Comparison of ENCODE assay signal across 11 mouse cellular contexts in genomic region chr10:19584064-19584463, GRCm38 (mm10). TPM values are rescaled to one million over a fixed set of nuclear protein-coding genes. Genes with fewer than 3 reads are reported as not detected.
A peak's percentile ranks its signal among the peaks of the same experiment; 100 is the strongest.
DNase-seq lines count a peak whose midpoint lies in the region; ATAC-seq and TF ChIP-seq lines count a peak whose summit lies in the region.
"Had no signal": no experiment of that assay in that cellular context is flagged by ENCODE, and none has a peak within 500 bp of the region (broad histone marks: within the 10 kb centered on the region; RNA-seq: fewer than 3 reads in every experiment).

No protein-coding gene starts in this region.

- H3K4me3 ChIP-seq in lung, postnatal 0 days (ENCODE audit: low read depth, low read length) = no peak overlapping the region
- H3K4me3 ChIP-seq in liver, postnatal 0 days (ENCODE audit: low read depth, low read length) = no peak overlapping the region
- no peak overlapping the region for H3K4me3 ChIP-seq in midbrain, embryonic 11.5 days (ENCODE audit: low read depth, low read length)
- H3K4me3 ChIP-seq: limb, embryonic 12.5 days had no signal

- H3K4me2 ChIP-seq in lung, postnatal 0 days (replicated peaks; ENCODE audit: low read depth, low read length) = no peak overlapping the region
- no peak overlapping the region; the same call in 1 of the 2 replicates for H3K4me2 ChIP-seq in liver, postnatal 0 days (ENCODE audit: low read depth, low read length)
- no peak overlapping the region for H3K4me2 ChIP-seq in midbrain, embryonic 11.5 days
- H3K4me2 ChIP-seq: limb, embryonic 12.5 days had no signal

- TF ChIP-seq EP300 in lung, postnatal 0 days (IDR thresholded peaks at IDR 0.05) = no peak
- TF ChIP-seq EP300 in liver, postnatal 0 days (IDR thresholded peaks at IDR 0.05; ENCODE audit: low read depth) = peak; percentile 22; the same call in 1 of the 2 replicates

- WGBS in lung, postnatal 0 days = 77% methylated on average over 2 of the region's 2 CpGs
- 32% methylated on average over 2 of the region's 2 CpGs for WGBS in liver, postnatal 0 days (ENCODE audit: insufficient replicate concordance)
- WGBS in midbrain, embryonic 11.5 days = 93% methylated on average over 2 of the region's 2 CpGs

- H3K9ac ChIP-seq in lung, postnatal 0 days (replicated peaks; ENCODE audit: low read depth) = no peak overlapping the region
- no peak overlapping the region for H3K9ac ChIP-seq in liver, postnatal 0 days (replicated peaks)
- no peak overlapping the region for H3K9ac ChIP-seq in midbrain, embryonic 11.5 days (ENCODE audit: low read length)
- H3K9ac ChIP-seq: limb, embryonic 12.5 days had no signal

- ATAC-seq in lung, postnatal 0 days = no peak
- ATAC-seq in liver, postnatal 0 days = peak; percentile 58; the same call in 1 of the 2 replicates
- no peak for ATAC-seq in midbrain, embryonic 11.5 days (ENCODE audit: low FRiP score)

- H3K27ac ChIP-seq in lung, postnatal 0 days (ENCODE audit: low read length) = no peak overlapping the region
- peak overlapping the region; percentile 66 for H3K27ac ChIP-seq in liver, postnatal 0 days (ENCODE audit: low read depth)
- H3K27ac ChIP-seq in midbrain, embryonic 11.5 days (ENCODE audit: low read depth, low read length) = no peak overlapping the region
- H3K27ac ChIP-seq: limb, embryonic 12.5 days had no signal

- DNase-seq in adrenal gland, postnatal 14 days = peak; percentile 42
- no peak for DNase-seq in adrenal gland, adult (ENCODE audit: inconsistent age in 2 of 2, low spot score in 1 of 2)
- DNase-seq in lung, postnatal 36 days = peak; percentile 64
- DNase-seq in lung, postnatal 0 days (ENCODE audit: low spot score) = no peak
- peak; percentile 62 for DNase-seq in liver, postnatal 0 days
- DNase-seq in thymus, postnatal 10 days (ENCODE audit: low spot score in 2 of 2) = peak; percentile 80 to 86
- no peak for DNase-seq in embryo, embryonic 9.5 days (ENCODE audit: extremely low spot score)
- no peak for DNase-seq in midbrain, embryonic 11.5 days (ENCODE audit: low spot score, missing footprints)
- DNase-seq: cerebellum, adult 11-12 months; retina, postnatal 1 day had no signal

- no peaks in the 10 kb centered on the region for H3K36me3 ChIP-seq in lung, postnatal 0 days (ENCODE audit: insufficient read depth, low read length)
- no peaks in the 10 kb centered on the region for H3K36me3 ChIP-seq in liver, postnatal 0 days (replicated peaks; ENCODE audit: insufficient read depth, low read length)
- no peaks in the 10 kb centered on the region for H3K36me3 ChIP-seq in midbrain, embryonic 11.5 days (ENCODE audit: control insufficient read depth, insufficient read depth, low read length)
- H3K36me3 ChIP-seq: limb, embryonic 12.5 days had no signal

- no peak for TF ChIP-seq CTCF in lung, postnatal 0 days (IDR thresholded peaks at IDR 0.05)
- no peak for TF ChIP-seq CTCF in liver, postnatal 0 days (IDR thresholded peaks at IDR 0.05; ENCODE audit: low read depth)

- H3K9me3 ChIP-seq in lung, postnatal 0 days (ENCODE audit: low read length) = no peaks in the 10 kb centered on the region
- no peaks in the 10 kb centered on the region for H3K9me3 ChIP-seq in liver, postnatal 0 days (ENCODE audit: low read length)
- no peaks in the 10 kb centered on the region for H3K9me3 ChIP-seq in midbrain, embryonic 11.5 days (ENCODE audit: control insufficient read depth, low read length)
- H3K9me3 ChIP-seq: limb, embryonic 12.5 days had no signal

- H3K27me3 ChIP-seq in lung, postnatal 0 days (replicated peaks; ENCODE audit: insufficient read depth, low read length) = no peaks in the 10 kb centered on the region
- no peaks in the 10 kb centered on the region for H3K27me3 ChIP-seq in liver, postnatal 0 days (ENCODE audit: insufficient read depth, low read length)
- H3K27me3 ChIP-seq in midbrain, embryonic 11.5 days (ENCODE audit: control insufficient read depth, insufficient read depth, low read length) = no peaks in the 10 kb centered on the region
- H3K27me3 ChIP-seq: limb, embryonic 12.5 days had no signal

- H3K4me1 ChIP-seq in lung, postnatal 0 days (ENCODE audit: insufficient read depth, low read depth, low read length) = no peaks in the 10 kb centered on the region; the same call in 1 of the 2 replicates
- peaks cover 33% of the 10 kb centered on the region for H3K4me1 ChIP-seq in liver, postnatal 0 days (ENCODE audit: insufficient read depth)
- no peaks in the 10 kb centered on the region for H3K4me1 ChIP-seq in midbrain, embryonic 11.5 days (ENCODE audit: control insufficient read depth, insufficient read depth, low read length)
- H3K4me1 ChIP-seq: limb, embryonic 12.5 days had no signal

RNA-seq across cellular contexts. Expression of gene Ifngr1, which starts 7.7 kb away (rescaled TPM):
- 69.0 and 96.6 TPM in 2 replicates for total RNA-seq in adrenal gland, postnatal 14 days (2021)
- polyA plus RNA-seq in lung, postnatal 0 days (2015; fragmentation: Nextera tagmentation; extraction: Ambion mirVana) = 138 and 159 TPM in 2 replicates
- 65.9 and 68.9 TPM in 2 replicates for polyA plus RNA-seq in liver, postnatal 0 days (2015; fragmentation: Nextera tagmentation; extraction: Ambion mirVana)
- polyA plus RNA-seq in midbrain, embryonic 11.5 days (2014; fragmentation: Nextera tagmentation; extraction: Ambion mirVana) = 34.3 and 34.8 TPM in 2 replicates

RNA-seq across cellular contexts. Expression of gene Il22ra2, which starts 37.7 kb away (rescaled TPM):
- total RNA-seq in adrenal gland, postnatal 14 days (2021) = 0.19 and 1.5 TPM in 2 replicates
- polyA plus RNA-seq in lung, postnatal 0 days (2015; fragmentation: Nextera tagmentation; extraction: Ambion mirVana) = 0.05 and 0.12 TPM in 2 replicates
- polyA plus RNA-seq in liver, postnatal 0 days (2015; fragmentation: Nextera tagmentation; extraction: Ambion mirVana) = 0.06 TPM in 1 of 2 replicates, not detected in the other
- polyA plus RNA-seq in midbrain, embryonic 11.5 days (2014; fragmentation: Nextera tagmentation; extraction: Ambion mirVana) = not detected in 2 replicates
- polyA plus RNA-seq: limb, embryonic 12.5 days had no signal

Comparison
In these comparisons a context has a peak if more than half of its experiments do, and no peak if none do; other contexts are left out.
1. DNase-seq: peak in adrenal gland, postnatal 14 days (single experiment), lung, postnatal 36 days (single experiment), liver, postnatal 0 days (single experiment) and thymus, postnatal 10 days (2 of 2); none in adrenal gland, adult (0 of 2), lung, postnatal 0 days (single experiment), embryo, embryonic 9.5 days (single experiment) and midbrain, embryonic 11.5 days (single experiment).